Mouse (Mus musculus) natural killer cell, adult 2 months (primary cell): ENCODE measurements around the gene Sema3b.

ENCODE experiments used
- DNase-seq, 2 experiments: peaks; one replicate each; pipeline ENCODE4 v3.0.0; 2022; ENCODE audit warnings: low spot score in 2 of 2

Gene Sema3b

GRCm38 (mm10) chr9:107608741-107609432, at the start of gene Sema3b:
Gene Sema3b, minus strand, starts transcription at chr9:107609229.
- DNase-seq, result no peak

- DNase-seq, result no peak
Observed at GRCm38 (mm10) chr9:107658096-107658495, 49.1 kb upstream of the Sema3b start.

- DNase-seq, result no peak
Observed at GRCm38 (mm10) chr9:107657144-107657543, 48.1 kb upstream of the Sema3b start.

- DNase-seq, result no peak
Observed at GRCm38 (mm10) chr9:107654585-107654984, 45.6 kb upstream of the Sema3b start.

GRCm38 (mm10) chr9:107653474-107653873, 44.4 kb upstream of the Sema3b start:
- DNase-seq, result no peak

- no peak for DNase-seq
Observed at GRCm38 (mm10) chr9:107650708-107651481, 41.9 kb upstream of the Sema3b start.

GRCm38 (mm10) chr9:107650225-107650624, 41.2 kb upstream of the Sema3b start:
- no peak for DNase-seq

GRCm38 (mm10) chr9:107648767-107649166, 39.7 kb upstream of the Sema3b start:
- no peak for DNase-seq

GRCm38 (mm10) chr9:107646975-107647374, 37.9 kb upstream of the Sema3b start:
- no peak for DNase-seq

- peak; percentile 69 to 82 for DNase-seq
Observed at GRCm38 (mm10) chr9:107645577-107645976, 36.5 kb upstream of the Sema3b start.

GRCm38 (mm10) chr9:107645153-107645510, 36.1 kb upstream of the Sema3b start:
- no peak for DNase-seq

GRCm38 (mm10) chr9:107644495-107645152, 35.6 kb upstream of the Sema3b start:
- peak; percentile 87 to 92 for DNase-seq

- no peak for DNase-seq
Observed at GRCm38 (mm10) chr9:107643544-107644214, 34.6 kb upstream of the Sema3b start.

- no peak for DNase-seq
Observed at GRCm38 (mm10) chr9:107641666-107642065, 32.6 kb upstream of the Sema3b start.

GRCm38 (mm10) chr9:107640257-107640772, 31.3 kb upstream of the Sema3b start:
- DNase-seq, result peak in 1 of 2 experiments; percentile 71

GRCm38 (mm10) chr9:107637070-107637469, 28.0 kb upstream of the Sema3b start:
- DNase-seq, result no peak

- peak; percentile 95 to 96 for DNase-seq
Observed at GRCm38 (mm10) chr9:107635279-107636028, 26.4 kb upstream of the Sema3b start, which contains the start of gene Gnai2. Gene Gnai2, minus strand, starts transcription at chr9:107635367.

- DNase-seq, result no peak
Observed at GRCm38 (mm10) chr9:107634406-107635278, 25.6 kb upstream of the Sema3b start.

GRCm38 (mm10) chr9:107633661-107634405, 24.8 kb upstream of the Sema3b start:
- DNase-seq, result no peak
